Mouse (Mus musculus) liver, adult 2 months (tissue): ENCODE data around the gene Il2ra. TPM values are rescaled to one million over a fixed set of nuclear protein-coding genes. Genes with fewer than 3 reads are reported as not detected.

Source experiments
- DNase-seq: peaks from one replicate; pipeline ENCODE4 v3.0.0-alpha.2; 2011; ENCODE audit warnings: low read depth, low spot score; ENCODE audit errors: extremely low read depth
- H3K27ac ChIP-seq: fragments of 200-500 bp; replicated peaks from 2 replicates; pipeline ENCODE4 v1.5.1; 2012; ENCODE audit warnings: low read depth, mild to moderate bottlenecking, control low read depth, inconsistent platforms, low read length; ENCODE audit not compliant: insufficient read depth
- H3K27me3 ChIP-seq: fragments of 200-500 bp; 2 replicates; pipeline ENCODE4 v1.6.1; 2012; ENCODE audit warnings: mild to moderate bottlenecking, moderate library complexity, low read length, inconsistent platforms; ENCODE audit not compliant: control insufficient read depth, insufficient read depth
- H3K36me3 ChIP-seq: fragments of 200-500 bp; 2 replicates; pipeline ENCODE4 v1.6.1; 2012; ENCODE audit warnings: low read length, inconsistent platforms; ENCODE audit not compliant: control insufficient read depth, insufficient read depth
- H3K4me1 ChIP-seq: fragments of 200-500 bp; 2 replicates; pipeline ENCODE4 v1.6.1; 2011; ENCODE audit warnings: low read length; ENCODE audit not compliant: control insufficient read depth, insufficient read depth
- H3K4me3 ChIP-seq: fragments of 200-500 bp; 2 replicates; pipeline ENCODE4 v1.5.1; 2011; ENCODE audit warnings: low read depth, mild to moderate bottlenecking, control low read depth, low read length, moderate library complexity; ENCODE audit not compliant: insufficient read depth
- H3K79me2 ChIP-seq: fragments of 200-500 bp; 2 replicates; pipeline ENCODE4 v1.6.1; 2012; ENCODE audit warnings: inconsistent platforms, mild to moderate bottlenecking, low read length, moderate library complexity; ENCODE audit not compliant: control insufficient read depth, insufficient read depth
- H3K9ac ChIP-seq: fragments of 200-500 bp; 2 replicates; pipeline ENCODE4 v1.6.1; 2012; ENCODE audit warnings: low read depth, mild to moderate bottlenecking, control low read depth, inconsistent platforms, low read length
- CTCF ChIP-seq: fragments of 200-500 bp; IDR thresholded peaks from 2 replicates; pipeline ENCODE4 v1.5.1; 2011; ENCODE audit warnings: low read depth, low read length, control low read depth
- POLR2A ChIP-seq: fragments of 200-500 bp; IDR thresholded peaks from 2 replicates; pipeline ENCODE4 v1.6.1; 2011; ENCODE audit warnings: low read length, control low read depth; ENCODE audit not compliant: insufficient read depth; ENCODE audit errors: extremely low read depth
- WGBS: fragments of 180-500 bp; shearing (Covaris S2); methylation state at CpG from one replicate; pipeline ENCODE4 v1.1.7; 2018; 5-methylcytosine and 5-hydroxymethylcytosine counted together
- polyA plus RNA-seq: library from polyadenylated mRNA; depleted of rRNA; stranded (reverse); fragments of >200 nt; gene quantifications from 2 replicates; pipeline ENCODE4 v1.2.3, GENCODE M21; 2012
- total RNA-seq: library from RNA; depleted of rRNA; stranded (reverse); fragments of >200 nt; gene quantifications from 2 replicates; pipeline ENCODE4 v1.2.3, GENCODE M21; 2014

The Il2ra gene
- total and polyA plus RNA-seq, 2 experiments = 0.04 to 0.09 TPM

GRCm38 (mm10) chr2:11623726-11624125, 18.9 kb upstream of the Il2ra start:
- DNase-seq = no peak
- Histone ChIP-seq H3K27ac (no peak overlapping the region), H3K36me3 (no peaks in the 10 kb centered on the region), H3K27me3 (no peaks in the 10 kb centered on the region), H3K79me2 (no peaks in the 10 kb centered on the region), H3K4me3 (no peak overlapping the region), H3K4me1 (no peaks in the 10 kb centered on the region), H3K9ac (no peak overlapping the region)
- WGBS = 81% methylated on average over 2 of the region's 2 CpGs
- TF ChIP-seq CTCF (no peak), POLR2A (no peak)

GRCm38 (mm10) chr2:11625890-11626289, 16.7 kb upstream of the Il2ra start, which contains the start of gene Gm17490:
Gene Gm17490, minus strand, starts transcription at chr2:11626264.
- DNase-seq = no peak
- Histone ChIP-seq H3K36me3 (no peaks in the 10 kb centered on the region), H3K9ac (no peak within 1 kb of the TSS), H3K27me3 (no peaks in the 10 kb centered on the region; the same call in 1 of the 2 replicates), H3K4me1 (no peaks in the 10 kb centered on the region), H3K4me3 (no peak within 1 kb of the TSS), H3K79me2 (no peaks in the 10 kb centered on the region), H3K27ac (no peak within 1 kb of the TSS)
- 93% methylated on average over 5 of the region's 5 CpGs for WGBS
- TF ChIP-seq POLR2A (no peak), CTCF (no peak)

DNA sequence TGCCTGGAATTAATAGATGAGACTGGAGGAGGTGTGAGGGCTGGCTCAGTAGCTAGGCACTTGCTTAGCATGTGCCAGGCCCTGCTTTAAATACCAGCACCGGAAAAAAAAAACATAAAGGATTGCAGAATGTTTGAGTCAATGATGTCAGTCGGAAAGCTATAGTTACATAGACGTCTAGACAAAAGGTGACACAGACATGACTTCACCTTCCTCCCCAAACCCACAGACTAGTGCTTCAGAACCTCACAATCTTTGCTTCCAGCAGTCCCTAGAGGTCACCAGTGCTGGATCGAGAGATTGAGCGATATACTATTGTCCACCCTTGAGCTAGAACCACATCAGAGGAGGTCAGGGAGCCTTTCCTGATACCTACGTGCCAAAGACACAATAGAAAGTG, 7.6 kb upstream of the Il2ra start:
- 85% methylated on average over 6 of the region's 6 CpGs for WGBS
- TF ChIP-seq POLR2A = no peak
- no peak for TF ChIP-seq CTCF
- H3K4me3 ChIP-seq = no peak overlapping the region
- no peak overlapping the region for H3K27ac ChIP-seq
- no peak for DNase-seq
- H3K36me3 ChIP-seq = no peaks in the 10 kb centered on the region
- H3K9ac ChIP-seq = no peak overlapping the region
- H3K79me2 ChIP-seq = no peaks in the 10 kb centered on the region
- H3K4me1 ChIP-seq = no peaks in the 10 kb centered on the region
- H3K27me3 ChIP-seq = no peaks in the 10 kb centered on the region; the same call in 1 of the 2 replicates

GRCm38 (mm10) chr2:11635471-11636137, 7.0 kb upstream of the Il2ra start:
- DNase-seq = no peak
- no peaks in the 10 kb centered on the region for H3K79me2 ChIP-seq
- TF ChIP-seq POLR2A (no peak), CTCF (no peak)
- 93% methylated on average over 5 of the region's 5 CpGs for WGBS
- no peaks in the 10 kb centered on the region for H3K4me1 ChIP-seq
- no peak overlapping the region for H3K9ac ChIP-seq
- H3K4me3 ChIP-seq = no peak overlapping the region
- H3K27ac ChIP-seq = no peak overlapping the region
- H3K36me3 ChIP-seq = no peaks in the 10 kb centered on the region
- no peaks in the 10 kb centered on the region for H3K27me3 ChIP-seq

DNA sequence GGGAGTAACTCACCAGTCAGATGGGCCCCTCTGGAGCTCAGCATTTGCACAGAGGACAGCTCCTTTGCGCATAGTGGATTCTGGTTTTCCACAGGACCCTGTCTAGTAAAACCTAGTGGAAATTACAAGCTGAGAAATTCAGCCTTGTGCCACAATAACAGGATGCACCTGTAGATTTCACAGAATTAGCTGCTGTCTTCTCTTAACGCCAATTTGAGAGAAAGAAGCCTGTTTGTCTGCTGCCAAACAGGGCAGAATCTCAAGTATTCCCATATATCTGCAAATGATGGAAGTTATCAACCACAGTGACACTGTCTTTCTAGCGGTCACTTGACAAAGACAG, 6.5 kb upstream of the Il2ra start:
- Histone ChIP-seq H3K4me1 (no peaks in the 10 kb centered on the region), H3K4me3 (no peak overlapping the region), H3K79me2 (no peaks in the 10 kb centered on the region), H3K36me3 (no peaks in the 10 kb centered on the region), H3K27ac (no peak overlapping the region), H3K9ac (no peak overlapping the region), H3K27me3 (no peaks in the 10 kb centered on the region)
- TF ChIP-seq CTCF (no peak), POLR2A (no peak)
- 69% methylated on average over 3 of the region's 3 CpGs for WGBS
- no peak for DNase-seq

DNA sequence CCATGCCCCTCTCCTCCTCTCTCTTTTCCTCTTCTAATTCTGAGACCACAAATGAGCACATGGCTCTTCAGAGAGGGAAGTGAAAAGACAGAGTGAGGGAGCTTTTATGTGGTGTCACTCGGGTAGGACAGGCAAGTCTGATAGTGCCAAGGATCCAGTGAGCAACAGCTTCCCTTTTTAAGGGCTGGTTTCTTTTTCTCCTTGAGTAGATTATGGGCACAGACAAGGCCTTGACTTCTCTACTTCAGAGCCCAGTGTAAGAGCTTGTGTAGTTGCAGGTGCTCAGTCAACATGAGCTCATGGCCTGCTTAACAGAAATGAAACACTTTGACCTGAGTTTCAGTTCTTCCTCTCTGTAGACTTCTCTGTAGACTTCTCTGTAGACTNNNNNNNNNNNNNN, 5.5 kb upstream of the Il2ra start:
- 66% methylated on average over 1 of the region's 1 CpGs for WGBS
- Histone ChIP-seq H3K79me2 (no peaks in the 10 kb centered on the region), H3K4me3 (no peak overlapping the region), H3K4me1 (no peaks in the 10 kb centered on the region), H3K27ac (no peak overlapping the region), H3K36me3 (no peaks in the 10 kb centered on the region), H3K27me3 (no peaks in the 10 kb centered on the region), H3K9ac (no peak overlapping the region)
- peak; percentile 8 for DNase-seq
- no peak for TF ChIP-seq POLR2A
- TF ChIP-seq CTCF = no peak
